Mouse (Mus musculus) spleen, postnatal 10 days (tissue): ENCODE results near the gene Gale.

ENCODE experiments used
- DNase-seq, 2 experiments: peaks; one replicate each; pipeline ENCODE4 v3.0.0; 2021 to 2022; ENCODE audit warnings: low spot score in 2 of 2

Gale gene

GRCm38 (mm10) chr4:135943389-135943788 is 20.1 kb upstream of the Gale start:
- no peak for DNase-seq

GRCm38 (mm10) chr4:135945706-135946105 is 17.8 kb upstream of the Gale start:
- no peak for DNase-seq

DNA sequence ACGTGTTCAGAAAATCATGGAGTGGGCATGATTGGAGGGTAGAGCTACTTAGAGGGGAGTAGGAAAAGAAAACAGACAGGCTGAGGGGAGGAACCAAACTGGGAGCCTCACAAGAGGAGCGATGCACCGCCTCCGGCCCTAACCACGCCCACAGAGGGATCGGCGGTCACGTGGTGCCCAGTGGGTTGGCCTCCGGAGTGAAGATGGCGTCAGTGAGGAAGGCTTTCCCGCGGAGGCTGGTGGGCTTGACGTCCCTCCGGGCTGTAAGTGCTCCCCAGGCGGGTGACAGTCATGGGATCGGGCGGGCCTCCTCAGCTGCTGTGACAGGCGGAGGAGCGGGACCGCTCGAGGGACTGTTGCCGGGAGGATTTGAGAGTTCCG is 17.3 kb upstream of the Gale start, which contains the start of gene Hmgcl:
Gene Hmgcl, plus strand, starts transcription at position 171 of the 381 bp plus-strand sequence.
- DNase-seq: peak; percentile 97 to 98

- no peak for DNase-seq
Measured at GRCm38 (mm10) chr4:135946659-135947301, 16.7 kb upstream of the Gale start.

GRCm38 (mm10) chr4:135948142-135948541 is 15.4 kb upstream of the Gale start:
- no peak for DNase-seq

GRCm38 (mm10) chr4:135949475-135949874 is 14.1 kb upstream of the Gale start:
- no peak for DNase-seq

DNA sequence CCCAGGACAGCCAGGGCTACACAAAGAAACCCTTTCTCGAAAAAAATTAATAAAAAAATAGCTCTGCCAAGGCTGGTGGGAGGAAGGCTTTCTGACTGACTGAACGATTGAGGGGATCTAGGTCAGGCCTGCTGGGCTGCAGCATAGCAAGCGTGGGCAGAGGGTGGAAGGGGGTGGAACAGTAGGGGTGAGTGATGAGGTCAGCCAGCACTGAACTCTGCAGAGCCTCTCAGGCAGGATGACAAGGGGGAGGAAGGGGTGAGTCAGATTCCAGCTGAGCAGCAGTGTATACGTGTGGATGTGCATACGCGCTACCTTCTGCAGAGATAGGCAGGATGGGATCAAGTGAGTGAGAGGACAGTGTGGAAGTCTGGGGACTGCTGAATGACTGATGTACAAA is 13.6 kb upstream of the Gale start:
- DNase-seq: no peak

GRCm38 (mm10) chr4:135950365-135950764 is 13.2 kb upstream of the Gale start:
- no peak for DNase-seq

- no peak for DNase-seq
Measured at GRCm38 (mm10) chr4:135951505-135951904, 12.0 kb upstream of the Gale start.

DNA sequence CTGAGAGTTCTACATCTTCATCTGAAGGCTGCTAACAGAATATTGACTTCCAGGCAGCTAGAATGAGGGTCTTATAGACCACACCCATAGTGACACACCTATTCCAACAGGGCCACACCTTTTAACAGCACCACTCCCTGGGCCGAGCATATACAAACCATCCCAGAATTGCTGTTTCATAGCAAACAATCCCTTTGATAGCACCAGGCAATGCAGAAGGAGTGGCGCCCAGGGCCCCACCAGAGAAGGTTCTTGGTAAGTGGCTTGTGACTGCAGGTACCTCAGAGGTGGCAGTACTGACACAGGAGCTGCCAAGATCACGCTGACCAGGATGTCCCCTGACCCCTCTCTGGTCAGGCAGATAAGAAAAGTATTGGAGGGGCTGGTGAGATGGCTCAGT is 10.3 kb upstream of the Gale start:
- no peak for DNase-seq

DNA sequence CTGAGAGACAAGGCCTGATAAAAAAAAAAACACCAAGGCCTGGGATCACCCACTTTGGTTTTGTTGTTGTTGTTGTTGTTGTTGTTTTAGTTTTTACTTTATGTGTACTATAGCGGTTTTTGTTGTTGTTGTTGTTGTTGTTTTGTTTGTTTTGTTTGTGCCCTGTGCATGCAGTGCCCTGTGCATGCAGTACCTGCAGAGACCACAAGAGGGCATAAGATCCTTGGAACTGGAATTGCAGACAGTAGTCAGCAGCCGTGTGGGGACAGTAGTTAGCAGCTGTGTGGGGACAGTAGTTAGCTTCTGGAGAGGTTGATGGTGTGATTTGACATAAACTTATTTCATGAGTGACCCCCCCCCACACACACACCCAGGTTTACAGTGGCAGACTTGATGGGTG is 9.3 kb upstream of the Gale start:
- peak; percentile 83 to 89 for DNase-seq

- DNase-seq: no peak
Measured at GRCm38 (mm10) chr4:135955886-135956285, 7.6 kb upstream of the Gale start.

DNA sequence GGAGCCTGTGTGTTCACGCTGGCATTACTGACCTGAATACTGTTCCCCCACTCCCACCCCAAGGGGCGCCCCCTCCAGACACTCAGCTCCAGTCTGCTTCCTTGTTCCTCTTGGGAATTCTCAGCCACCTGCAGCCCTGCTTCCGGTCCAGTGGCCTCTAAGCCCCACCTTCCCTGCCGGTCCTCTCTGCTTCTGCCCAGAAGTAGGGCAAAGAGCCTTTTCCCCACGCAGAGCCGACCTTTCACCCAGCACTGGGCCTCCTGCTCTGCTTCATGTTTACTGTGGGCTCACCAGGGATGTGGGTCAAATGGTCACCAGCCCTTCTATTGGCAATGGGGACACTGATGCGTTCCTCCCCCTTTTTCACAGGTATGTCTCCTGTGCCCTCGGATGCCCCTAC is 5.2 kb upstream of the Gale start:
- no peak for DNase-seq

DNA sequence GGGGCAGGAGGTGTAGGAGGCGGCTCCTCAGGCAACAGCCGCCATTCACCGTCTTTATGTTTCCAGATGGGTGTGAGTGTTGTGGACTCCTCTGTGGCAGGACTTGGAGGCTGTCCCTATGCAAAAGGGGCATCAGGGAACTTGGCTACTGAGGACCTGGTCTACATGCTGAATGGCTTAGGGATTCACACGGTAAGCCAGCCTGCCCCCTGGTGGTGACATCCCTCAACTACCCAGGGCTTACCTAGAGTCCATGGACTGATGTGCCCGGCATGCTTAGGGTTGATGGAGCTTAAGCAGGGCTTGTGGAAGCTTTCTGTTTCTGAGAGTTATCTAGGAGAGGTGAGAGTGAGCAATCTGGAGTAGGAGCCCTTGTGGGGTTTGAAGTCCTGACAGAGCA is 2.8 kb upstream of the Gale start:
- DNase-seq: peak; percentile 81 to 93

GRCm38 (mm10) chr4:135961709-135962108 is 1.8 kb upstream of the Gale start:
- peak in 1 of 2 experiments; percentile 12 for DNase-seq

DNA sequence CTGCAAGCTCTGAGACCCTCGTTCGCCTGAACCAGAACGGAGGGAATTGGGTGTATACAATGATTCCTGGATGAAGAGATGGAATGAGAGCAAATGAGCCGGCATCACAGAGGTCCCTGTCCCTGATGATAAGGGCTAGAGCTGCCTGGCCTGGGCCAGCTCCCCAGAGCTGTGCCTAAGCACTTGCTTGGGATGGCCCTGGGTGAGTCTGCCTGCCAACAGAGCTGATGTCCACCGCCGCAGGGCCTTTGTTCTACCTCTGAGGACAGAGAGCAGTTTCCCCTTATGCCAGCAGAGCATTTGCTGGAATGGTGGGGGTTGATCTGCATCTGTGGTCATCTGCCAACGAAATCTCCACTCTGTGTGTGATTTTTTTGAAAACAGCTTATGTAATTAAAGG is 1.3 kb upstream of the Gale start:
- DNase-seq: no peak

DNA sequence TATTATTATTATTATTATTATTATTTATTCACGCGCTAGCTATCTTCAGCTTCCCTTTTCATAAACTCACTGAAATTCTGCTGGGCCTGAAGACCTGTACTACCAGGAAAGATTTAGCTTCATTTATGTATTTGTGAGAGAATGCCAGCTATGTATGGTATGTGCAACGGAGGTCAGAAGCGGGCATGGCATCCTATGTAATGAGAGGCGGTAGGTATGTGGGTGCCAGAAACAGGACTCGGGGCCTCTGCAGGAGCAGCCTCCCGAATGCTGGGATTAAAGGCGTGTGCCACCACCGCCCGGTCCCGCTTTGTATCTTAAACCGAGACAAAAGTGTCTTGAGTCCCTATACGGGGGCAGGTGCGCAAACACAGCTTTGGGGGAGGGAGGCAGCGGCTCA is 581 bp upstream of the Gale start:
- no peak for DNase-seq

DNA sequence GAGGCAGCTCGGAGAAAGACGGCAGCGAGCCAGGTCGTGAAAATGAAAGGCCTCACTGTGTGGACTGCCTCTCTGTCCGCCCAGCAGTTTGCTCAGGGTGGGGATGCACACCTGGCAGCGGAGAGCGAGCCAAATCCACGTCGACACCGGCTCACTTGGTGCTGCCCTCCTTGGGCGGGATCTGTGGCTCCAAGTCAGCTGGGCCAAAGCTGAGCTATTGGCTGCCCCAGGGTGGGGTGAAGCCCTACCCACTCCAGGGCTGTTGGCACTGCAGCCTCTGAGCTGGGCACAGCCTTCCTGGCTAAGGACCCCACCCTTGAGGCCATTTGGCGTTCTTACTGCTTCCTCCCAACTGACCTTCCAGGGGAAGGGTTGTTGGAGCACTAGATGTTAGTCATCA is 899 bp downstream of the Gale start:
- DNase-seq: peak; percentile 46 to 61

DNA sequence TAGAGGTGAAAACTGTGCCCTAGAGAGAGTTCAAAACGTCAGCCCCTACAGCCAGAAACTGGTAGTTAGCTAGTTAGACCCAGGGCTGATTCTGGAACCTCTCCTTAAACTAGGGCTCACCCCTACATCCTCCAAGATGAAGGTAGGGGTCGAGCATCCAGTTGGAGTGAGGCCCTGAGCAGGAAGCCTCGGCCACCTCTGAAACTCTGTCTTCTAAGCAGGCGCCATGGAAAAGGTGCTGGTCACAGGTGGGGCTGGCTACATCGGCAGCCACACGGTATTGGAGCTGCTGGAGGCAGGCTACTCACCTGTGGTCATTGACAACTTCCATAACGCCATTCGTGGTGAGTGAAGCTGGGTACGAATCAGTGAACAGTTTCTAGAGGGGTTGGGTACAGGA is 1.6 kb downstream of the Gale start:
- DNase-seq: no peak

GRCm38 (mm10) chr4:135966283-135966682 is 2.8 kb downstream of the Gale start:
- no peak for DNase-seq

DNA sequence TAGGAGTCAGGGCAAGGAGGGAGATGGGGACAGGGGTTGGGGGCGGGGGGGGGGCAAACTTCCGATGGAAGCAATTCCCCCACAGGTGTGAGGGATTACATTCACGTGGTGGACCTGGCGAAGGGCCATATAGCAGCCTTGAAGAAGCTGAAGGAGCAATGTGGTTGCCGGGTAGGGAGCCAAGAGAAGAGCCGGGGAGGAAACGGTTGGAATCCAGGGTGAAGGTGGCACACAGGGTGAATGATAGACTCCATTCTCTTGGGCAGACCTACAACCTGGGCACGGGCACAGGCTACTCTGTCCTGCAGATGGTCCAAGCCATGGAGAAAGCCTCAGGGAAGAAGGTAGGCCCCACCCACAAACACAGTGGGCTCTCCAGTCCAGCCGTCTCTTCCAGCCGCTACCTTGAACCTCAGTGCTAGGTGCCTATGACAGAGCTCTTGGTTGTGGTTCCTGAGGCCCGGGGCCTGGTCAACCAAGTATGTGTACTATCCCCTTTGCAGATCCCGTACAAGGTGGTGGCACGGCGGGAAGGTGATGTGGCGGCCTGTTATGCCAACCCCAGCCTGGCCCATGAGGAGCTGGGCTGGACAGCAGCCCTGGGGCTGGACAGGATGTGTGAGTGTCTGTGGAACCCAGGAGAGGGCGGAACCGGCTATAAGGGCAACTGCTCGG is 3.7 kb downstream of the Gale start:
- DNase-seq: no peak

GRCm38 (mm10) chr4:135968271-135968869 is 4.8 kb downstream of the Gale start:
- peak in 1 of 2 experiments; percentile 16 for DNase-seq

DNA sequence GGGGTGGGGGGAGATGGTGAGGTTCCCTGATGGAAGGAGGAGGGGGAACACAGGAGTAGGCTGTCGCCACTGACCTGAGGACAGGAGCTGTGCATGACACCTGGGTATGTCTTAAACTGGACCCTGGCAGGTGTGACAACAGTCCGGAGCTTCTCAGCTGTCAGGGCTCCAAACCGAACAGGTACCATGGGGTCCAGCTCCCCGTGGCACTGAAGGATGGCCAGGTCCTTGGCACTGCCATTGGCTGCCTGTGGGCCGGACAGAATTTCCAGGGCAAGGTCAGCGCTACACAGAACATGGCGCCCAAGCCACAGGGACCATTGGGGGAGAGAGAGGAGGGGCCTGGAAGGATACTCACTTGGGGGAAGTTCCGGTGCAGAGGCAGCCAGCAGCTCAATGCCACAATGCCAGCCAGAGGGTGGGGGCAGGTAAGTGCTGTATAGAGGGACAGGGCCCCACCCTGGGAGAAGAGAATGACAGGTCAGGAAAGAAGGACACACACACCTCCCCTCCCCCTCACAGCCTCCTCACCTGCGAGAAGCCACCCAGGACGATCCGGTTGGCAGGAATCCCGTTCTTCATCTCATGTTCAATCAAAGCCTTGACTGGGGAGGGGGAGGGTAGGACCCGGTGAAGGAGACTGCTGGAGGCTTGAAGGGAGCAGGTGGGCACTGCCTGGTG is 5.7 kb downstream of the Gale start:
- no peak for DNase-seq
